Mouse (Mus musculus) lung, adult 2 months (tissue): Measurements from ENCODE around the gene Mrpl24. TPM values are rescaled to one million over a fixed set of nuclear protein-coding genes. Genes with fewer than 3 reads are reported as not detected.

Experiments used
- DNase-seq: peaks from one replicate; pipeline ENCODE4 v3.0.0; 2022
- H3K4me1 ChIP-seq: fragments of 200-500 bp; 2 replicates; pipeline ENCODE4 v1.6.1; 2011; ENCODE audit warnings: low read length; ENCODE audit not compliant: control insufficient read depth, insufficient read depth
- H3K4me3 ChIP-seq: fragments of 200-500 bp; replicated peaks from 2 replicates; pipeline ENCODE3; 2011; ENCODE audit warnings: low read depth, mild to moderate bottlenecking, control low read depth, low read length; ENCODE audit errors: extremely low read depth
- CTCF ChIP-seq: fragments of 200-500 bp; IDR thresholded peaks from 2 replicates; pipeline ENCODE4 v1.5.1; 2011; ENCODE audit warnings: mild to moderate bottlenecking, low read length, control low read depth; ENCODE audit not compliant: insufficient read depth
- POLR2A ChIP-seq: fragments of 200-500 bp; IDR thresholded peaks from 2 replicates; pipeline ENCODE4 v1.6.1; 2011; ENCODE audit warnings: low read depth, mild to moderate bottlenecking, control low read depth, low read length, borderline replicate concordance; ENCODE audit errors: extremely low read depth
- WGBS: fragments of 180-500 bp; shearing (Covaris S2); methylation state at CpG from one replicate; pipeline ENCODE4 v1.1.7; 2018; 5-methylcytosine and 5-hydroxymethylcytosine counted together
- polyA plus RNA-seq: library from polyadenylated mRNA; depleted of rRNA; stranded (reverse); fragments of >200 nt; gene quantifications from 2 replicates; pipeline ENCODE4 v1.2.3, GENCODE M21; 2012

Mrpl24 gene
- polyA plus RNA-seq, 1 experiment, result 45.8 TPM

- WGBS, result under 1% methylated on average over 78 of the region's 78 CpGs
- Histone ChIP-seq H3K4me1 (peaks cover 6% of the 10 kb centered on the region), H3K4me3 (peak within 1 kb of the TSS; percentile 89)
- DNase-seq, result peak; percentile 97
- peak; percentile 88; the same call in 1 of the 2 replicates for TF ChIP-seq POLR2A
- peak; percentile 73 for TF ChIP-seq CTCF
Observed at GRCm38 (mm10) chr3:87930078-87930795, 10.9 kb downstream of the Mrpl24 start, which contains the start of the genes Isg20l2 and Rrnad1. Gene Isg20l2, plus strand, starts transcription at chr3:87930314. Gene Rrnad1, minus strand, starts transcription at chr3:87930717.

GRCm38 (mm10) chr3:87934026-87934425 is 14.7 kb downstream of the Mrpl24 start:
- DNase-seq, result no peak
- peaks cover 6% of the 10 kb centered on the region for H3K4me1 ChIP-seq
- no peak overlapping the region for H3K4me3 ChIP-seq
- no peak for TF ChIP-seq CTCF
- TF ChIP-seq POLR2A, result no peak
- 74% methylated on average over 5 of the region's 5 CpGs for WGBS

GRCm38 (mm10) chr3:87934501-87934900 is 15.2 kb downstream of the Mrpl24 start:
- H3K4me3 ChIP-seq, result no peak overlapping the region
- TF ChIP-seq POLR2A (no peak), CTCF (no peak)
- H3K4me1 ChIP-seq, result peaks cover 6% of the 10 kb centered on the region
- DNase-seq, result no peak
- 52% methylated on average over 4 of the region's 4 CpGs for WGBS

GRCm38 (mm10) chr3:87935201-87935600 is 15.9 kb downstream of the Mrpl24 start:
- Histone ChIP-seq H3K4me3 (no peak overlapping the region), H3K4me1 (peaks cover 6% of the 10 kb centered on the region)
- TF ChIP-seq POLR2A (no peak), CTCF (no peak)
- WGBS, result 77% methylated on average over 4 of the region's 4 CpGs
- no peak for DNase-seq

- TF ChIP-seq POLR2A (no peak), CTCF (peak; percentile 89)
- Histone ChIP-seq H3K4me3 (no peak overlapping the region), H3K4me1 (peaks cover 6% of the 10 kb centered on the region)
- peak; percentile 78 for DNase-seq
- 97% methylated on average over 2 of the region's 2 CpGs for WGBS
Observed at GRCm38 (mm10) chr3:87935776-87936175, 16.5 kb downstream of the Mrpl24 start.

- DNase-seq, result no peak
- TF ChIP-seq POLR2A (no peak), CTCF (no peak)
- Histone ChIP-seq H3K4me3 (no peak overlapping the region), H3K4me1 (no peaks in the 10 kb centered on the region)
- 79% methylated on average over 5 of the region's 5 CpGs for WGBS
Observed at GRCm38 (mm10) chr3:87940611-87941010, 21.3 kb downstream of the Mrpl24 start.

GRCm38 (mm10) chr3:87942471-87942870 is 23.2 kb downstream of the Mrpl24 start:
- H3K4me3 ChIP-seq, result no peak overlapping the region
- 88% methylated on average over 2 of the region's 2 CpGs for WGBS
- DNase-seq, result no peak
- TF ChIP-seq POLR2A (no peak), CTCF (no peak)
- no peaks in the 10 kb centered on the region for H3K4me1 ChIP-seq

GRCm38 (mm10) chr3:87943586-87943985 is 24.3 kb downstream of the Mrpl24 start:
- WGBS, result 69% methylated on average over 7 of the region's 7 CpGs
- no peak for DNase-seq
- Histone ChIP-seq H3K4me3 (no peak overlapping the region), H3K4me1 (no peaks in the 10 kb centered on the region)
- TF ChIP-seq POLR2A (no peak), CTCF (no peak)

GRCm38 (mm10) chr3:87944838-87945600 is 25.7 kb downstream of the Mrpl24 start:
- DNase-seq, result no peak
- no peaks in the 10 kb centered on the region for H3K4me1 ChIP-seq
- H3K4me3 ChIP-seq, result no peak overlapping the region
- WGBS, result 22% methylated on average over 4 of the region's 4 CpGs
- no peak for TF ChIP-seq POLR2A
- TF ChIP-seq CTCF, result no peak
